Mouse (Mus musculus): ENCODE measurements around the gene Stat5a. TPM values are rescaled to one million over a fixed set of nuclear protein-coding genes. Genes with fewer than 3 reads are reported as not detected.
A peak's percentile ranks its signal among the peaks of the same experiment; 100 is the strongest.

Gene Stat5a
- polyA plus RNA-seq, 1 experiment from 2014 or later = 0.85 TPM

DNA sequence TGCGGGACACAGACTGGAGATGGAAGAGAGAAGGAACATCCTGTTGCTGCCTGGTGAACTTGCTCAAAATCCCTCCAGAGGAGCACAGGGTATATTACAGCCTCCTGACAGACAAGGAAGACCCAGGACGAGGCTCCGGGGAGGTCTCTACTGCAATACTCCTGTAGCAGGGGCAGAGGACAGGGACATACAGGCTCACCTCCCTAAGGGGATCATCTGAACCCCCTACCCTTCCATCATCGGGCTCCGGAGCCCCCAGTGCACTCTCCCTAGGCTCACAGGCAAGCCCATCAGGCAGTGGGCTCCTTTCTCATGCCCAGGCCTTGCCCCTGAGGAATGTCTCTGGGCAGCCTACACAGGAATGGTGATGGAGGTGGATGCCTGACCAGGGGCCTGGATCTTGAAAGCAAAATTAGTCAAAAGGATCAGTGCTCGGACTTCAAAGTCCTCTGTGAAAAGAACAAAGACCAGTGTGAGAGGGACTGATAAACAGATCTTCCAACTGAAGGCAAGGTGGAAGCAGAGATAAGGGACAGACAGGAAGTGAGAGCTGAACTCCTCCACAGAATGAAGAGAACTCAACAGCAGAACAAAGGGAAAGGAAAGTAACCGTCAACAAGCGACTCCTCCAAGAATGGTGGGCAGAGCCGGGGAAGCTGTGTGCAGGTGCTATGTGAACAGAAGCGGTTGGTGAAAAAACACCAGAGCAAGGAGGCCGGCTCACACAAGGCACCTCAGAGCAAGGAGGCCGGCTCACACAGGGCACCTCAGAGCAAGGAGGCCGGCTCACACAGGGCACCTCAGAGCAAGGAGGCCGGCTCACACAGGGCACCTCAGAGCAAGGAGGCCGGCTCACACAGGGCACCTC, 32.3 kb downstream of the Stat5a start:
- ATAC-seq = no peak
- Histone ChIP-seq H3K4me2 (no peak overlapping the region), H3K27ac (no peak overlapping the region; the same call in 1 of the 2 replicates), H3K4me3 (no peak overlapping the region), H3K27me3 (no peaks in the 10 kb centered on the region), H3K4me1 (peaks cover 4% of the 10 kb centered on the region; the same call in 1 of the 2 replicates), H3K9me3 (replicated peaks) (no peaks in the 10 kb centered on the region), H3K36me3 (ENCODE audit: poor library complexity, severe bottlenecking) (peaks cover 9% of the 10 kb centered on the region; the same call in 1 of the 2 replicates), H3K9ac (no peak overlapping the region)
- WGBS = 68% methylated on average over 15 of the region's 15 CpGs

DNA sequence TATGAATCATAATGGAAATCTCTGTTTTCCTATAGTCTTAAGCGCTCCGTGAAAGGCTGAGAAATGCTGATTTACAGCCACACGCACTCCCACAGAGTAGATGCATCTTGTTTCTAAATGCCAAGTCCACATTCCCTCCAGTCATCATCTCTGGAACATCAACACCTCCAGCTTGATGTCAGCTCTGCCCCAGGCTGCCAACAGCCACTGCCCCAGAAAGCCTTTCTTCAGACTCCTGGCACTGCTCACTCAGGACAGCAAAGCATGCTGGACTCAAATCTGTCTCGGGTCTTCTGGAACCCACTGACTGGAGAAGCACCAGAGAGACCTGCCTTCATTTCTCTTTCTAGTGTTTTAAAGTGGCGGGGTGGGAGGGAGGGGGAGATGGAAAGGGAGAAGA, 33.3 kb downstream of the Stat5a start:
- Histone ChIP-seq H3K9ac (no peak overlapping the region), H3K36me3 (ENCODE audit: poor library complexity, severe bottlenecking) (peaks cover 13% of the 10 kb centered on the region), H3K9me3 (replicated peaks) (no peaks in the 10 kb centered on the region), H3K27ac (no peak overlapping the region), H3K4me3 (no peak overlapping the region), H3K4me2 (no peak overlapping the region), H3K4me1 (peaks cover 4% of the 10 kb centered on the region; the same call in 1 of the 2 replicates), H3K27me3 (no peaks in the 10 kb centered on the region)
- 89% methylated on average over 5 of the region's 5 CpGs for WGBS
- ATAC-seq = no peak

DNA sequence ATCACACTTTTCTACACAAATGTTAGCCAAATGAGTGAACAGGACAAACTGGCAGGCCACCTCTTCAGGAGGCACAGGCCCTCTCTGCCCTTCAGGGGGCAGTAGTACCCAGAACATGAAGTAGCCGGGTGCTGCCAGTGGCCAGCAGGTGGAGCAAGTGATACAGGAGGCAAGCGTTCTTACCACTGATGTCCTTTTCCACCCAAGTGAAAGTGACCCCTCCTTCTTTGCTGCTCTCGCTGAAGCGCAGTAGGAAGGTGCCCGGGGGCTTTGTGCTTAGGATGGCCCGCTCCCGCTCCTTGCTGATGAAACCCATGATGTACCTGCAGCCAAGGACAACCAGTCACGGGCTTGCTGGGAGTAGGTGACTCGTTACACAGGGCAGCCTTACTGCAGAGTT, 34.3 kb downstream of the Stat5a start:
- Histone ChIP-seq H3K4me3 (no peak overlapping the region), H3K36me3 (ENCODE audit: poor library complexity, severe bottlenecking) (peaks cover 18% of the 10 kb centered on the region), H3K27me3 (no peaks in the 10 kb centered on the region), H3K9me3 (replicated peaks) (no peaks in the 10 kb centered on the region), H3K27ac (no peak overlapping the region), H3K4me1 (peaks cover 11% of the 10 kb centered on the region), H3K4me2 (no peak overlapping the region), H3K9ac (no peak overlapping the region)
- peak; percentile 66 for ATAC-seq
- WGBS = 8% methylated on average over 9 of the region's 9 CpGs

DNA sequence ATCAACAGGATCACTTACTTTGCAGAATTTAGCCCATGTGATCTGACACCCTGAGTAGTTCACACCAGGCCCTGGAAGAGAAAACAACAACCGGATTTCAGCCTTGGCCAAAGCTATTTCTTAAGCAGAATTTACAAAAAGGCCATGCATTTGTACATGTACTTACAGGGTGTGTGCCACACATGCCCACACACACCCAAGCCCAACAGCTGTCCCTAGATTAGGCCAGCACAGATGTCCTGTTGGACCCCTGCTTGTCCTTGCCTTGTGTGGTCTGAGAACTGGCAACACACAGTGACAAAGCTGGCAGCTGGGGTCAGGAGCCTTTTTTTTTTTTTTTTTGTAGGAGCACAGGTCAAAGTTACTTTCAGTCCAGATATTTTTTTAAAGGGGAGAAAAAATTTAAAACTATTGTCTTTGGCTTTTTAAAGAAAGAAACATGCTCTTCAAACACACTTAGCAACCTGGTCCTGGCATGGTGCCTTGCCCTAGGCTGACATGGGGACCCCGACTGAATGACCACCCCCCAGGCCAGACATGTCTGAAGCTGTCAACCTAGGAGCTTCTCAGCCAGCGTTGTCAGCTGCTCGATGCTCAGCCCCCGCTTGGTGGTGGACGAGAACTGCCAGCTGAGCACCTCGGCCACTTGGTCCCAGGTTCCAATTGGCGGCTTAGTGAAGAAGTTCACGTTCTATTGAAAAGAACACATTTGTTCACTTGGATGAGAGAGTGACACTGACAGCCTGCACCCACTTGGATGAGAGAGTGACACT, 35.2 kb downstream of the Stat5a start:
- H3K4me1 ChIP-seq = peaks cover 19% of the 10 kb centered on the region
- no peak for ATAC-seq
- no peaks in the 10 kb centered on the region for H3K27me3 ChIP-seq
- H3K36me3 ChIP-seq (ENCODE audit: poor library complexity, severe bottlenecking) = peaks cover 16% of the 10 kb centered on the region
- H3K9me3 ChIP-seq (replicated peaks) = no peaks in the 10 kb centered on the region
- no peak overlapping the region for H3K4me2 ChIP-seq
- WGBS = 77% methylated on average over 9 of the region's 9 CpGs
- no peak overlapping the region for H3K4me3 ChIP-seq
- no peak overlapping the region for H3K9ac ChIP-seq
- no peak overlapping the region for H3K27ac ChIP-seq

DNA sequence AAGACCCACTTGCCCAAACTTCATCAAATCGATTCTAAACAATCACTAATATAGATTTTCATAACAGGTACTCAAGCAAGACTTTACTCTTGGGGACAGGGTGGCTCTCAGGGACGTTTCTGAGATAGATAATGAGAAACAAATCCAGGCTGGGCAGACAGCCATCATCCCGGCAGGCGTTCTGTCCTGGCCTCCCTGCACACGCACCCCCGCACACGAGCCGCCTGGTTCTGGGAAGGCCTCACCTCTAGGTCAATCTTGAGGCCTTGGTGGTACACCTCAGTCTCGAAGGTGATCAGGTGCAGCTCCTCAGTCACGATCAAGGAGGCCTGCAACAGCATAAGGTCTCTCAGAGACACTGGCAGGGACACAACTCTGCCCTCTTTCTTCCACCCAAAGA, 36.9 kb downstream of the Stat5a start:
- peaks cover 18% of the 10 kb centered on the region for H3K36me3 ChIP-seq (ENCODE audit: poor library complexity, severe bottlenecking)
- H3K4me2 ChIP-seq = no peak overlapping the region

DNA sequence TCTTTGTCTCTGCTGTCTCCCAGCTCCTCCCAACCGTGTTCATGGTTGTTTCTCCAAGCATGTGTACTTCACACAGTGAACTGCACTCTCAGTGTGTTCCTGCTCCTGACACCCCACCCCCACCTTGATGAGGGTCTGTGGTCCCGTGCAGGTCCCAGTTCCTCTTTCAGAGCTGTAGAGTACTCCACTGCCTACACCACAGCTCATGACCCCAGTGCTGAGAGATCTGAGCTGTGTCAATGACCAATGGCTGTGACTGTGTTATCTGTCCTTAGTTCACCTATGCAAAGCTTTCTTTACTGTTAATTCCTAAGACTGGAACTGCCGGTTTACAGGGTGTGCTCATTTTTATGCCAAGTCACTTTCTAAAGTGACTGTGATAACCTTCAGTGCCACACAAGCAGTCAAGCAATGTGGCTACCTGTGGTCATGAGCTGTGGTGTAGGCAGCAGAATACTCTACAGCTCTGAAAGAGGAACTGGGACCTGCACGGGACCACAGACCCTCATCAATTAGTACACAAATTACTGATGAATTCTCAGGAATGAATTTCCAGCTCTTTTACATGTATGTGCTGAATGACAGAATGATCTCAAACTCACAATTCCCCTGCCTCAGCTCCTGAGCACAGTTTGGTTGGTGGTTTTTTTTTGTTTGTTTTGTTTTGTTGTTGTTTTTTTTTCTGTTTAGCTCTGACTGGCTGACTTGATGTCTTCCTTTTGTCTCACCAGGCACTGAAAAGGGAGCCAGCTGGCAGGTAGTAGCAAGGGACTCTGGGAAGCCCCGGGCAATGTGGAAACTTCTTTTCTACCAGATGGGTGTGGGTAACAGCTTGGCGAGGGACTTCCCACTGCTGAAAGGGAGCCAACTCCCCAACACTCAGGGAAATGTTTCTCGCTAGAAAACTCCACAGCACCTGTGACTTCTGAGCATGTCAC, 38.4 kb downstream of the Stat5a start:
- Histone ChIP-seq H3K9me3 (replicated peaks) (no peaks in the 10 kb centered on the region), H3K4me1 (peaks cover 20% of the 10 kb centered on the region), H3K27me3 (no peaks in the 10 kb centered on the region), H3K9ac (no peak overlapping the region), H3K4me2 (peak overlapping the region; percentile 27; the same call in 1 of the 2 replicates), H3K4me3 (no peak overlapping the region), H3K36me3 (ENCODE audit: poor library complexity, severe bottlenecking) (peaks cover 32% of the 10 kb centered on the region), H3K27ac (peak overlapping the region; percentile 74)
- no peak for ATAC-seq
- 59% methylated on average over 7 of the region's 7 CpGs for WGBS

More for the DNA sequence above, 36.9 kb downstream of the Stat5a start:
- Histone ChIP-seq H3K27ac (no peak overlapping the region), H3K4me3 (no peak overlapping the region), H3K9ac (no peak overlapping the region), H3K4me1 (peaks cover 20% of the 10 kb centered on the region), H3K9me3 (replicated peaks) (no peaks in the 10 kb centered on the region), H3K27me3 (no peaks in the 10 kb centered on the region)
- ATAC-seq = no peak
- 68% methylated on average over 10 of the region's 10 CpGs for WGBS

DNA sequence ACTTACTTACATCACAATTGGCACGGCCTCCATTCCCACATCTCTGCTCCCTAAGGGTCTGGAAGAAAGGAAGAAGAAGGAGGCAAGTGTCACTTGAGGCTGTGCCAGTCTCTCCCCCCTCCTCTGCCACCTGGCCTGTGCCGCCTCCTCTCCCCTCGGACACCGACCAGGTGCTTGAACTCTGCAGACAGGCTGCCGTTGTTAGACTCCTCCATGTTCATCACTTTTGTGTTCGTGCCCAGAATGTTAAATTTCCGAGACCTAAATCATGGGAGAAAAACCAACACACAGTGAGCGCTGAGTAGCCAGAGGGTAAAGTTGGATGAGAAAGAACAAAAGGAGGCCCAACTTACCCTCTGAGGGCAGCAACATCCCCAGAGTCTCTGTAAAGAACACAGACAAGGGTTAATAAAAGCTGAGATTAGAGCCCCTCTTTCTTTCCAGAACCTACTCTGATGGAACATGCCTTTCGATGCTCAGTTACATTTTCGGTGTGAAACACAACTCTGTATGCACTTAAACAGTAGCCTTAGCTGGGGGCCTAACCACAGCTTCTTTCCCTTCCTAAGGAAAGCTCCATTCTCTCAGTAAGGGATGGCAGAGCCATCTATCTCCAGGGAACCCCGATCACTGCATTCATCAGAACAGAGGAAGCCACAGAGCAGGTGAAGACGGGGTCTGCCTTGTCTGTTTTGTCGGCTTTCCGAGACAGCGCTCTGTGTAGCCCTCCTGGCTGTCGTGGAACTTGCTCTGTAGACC, 39.5 kb downstream of the Stat5a start:
- WGBS = 50% methylated on average over 16 of the region's 16 CpGs
- no peak for ATAC-seq
- no peak overlapping the region for H3K4me3 ChIP-seq
- no peaks in the 10 kb centered on the region for H3K27me3 ChIP-seq
- no peaks in the 10 kb centered on the region for H3K9me3 ChIP-seq (replicated peaks)
- H3K36me3 ChIP-seq (ENCODE audit: poor library complexity, severe bottlenecking) = peaks cover 42% of the 10 kb centered on the region
- peaks cover 20% of the 10 kb centered on the region for H3K4me1 ChIP-seq
- peak overlapping the region; percentile 74 for H3K27ac ChIP-seq
- H3K4me2 ChIP-seq = peak overlapping the region; percentile 27
- peak overlapping the region; percentile 37; the same call in 1 of the 2 replicates for H3K9ac ChIP-seq

DNA sequence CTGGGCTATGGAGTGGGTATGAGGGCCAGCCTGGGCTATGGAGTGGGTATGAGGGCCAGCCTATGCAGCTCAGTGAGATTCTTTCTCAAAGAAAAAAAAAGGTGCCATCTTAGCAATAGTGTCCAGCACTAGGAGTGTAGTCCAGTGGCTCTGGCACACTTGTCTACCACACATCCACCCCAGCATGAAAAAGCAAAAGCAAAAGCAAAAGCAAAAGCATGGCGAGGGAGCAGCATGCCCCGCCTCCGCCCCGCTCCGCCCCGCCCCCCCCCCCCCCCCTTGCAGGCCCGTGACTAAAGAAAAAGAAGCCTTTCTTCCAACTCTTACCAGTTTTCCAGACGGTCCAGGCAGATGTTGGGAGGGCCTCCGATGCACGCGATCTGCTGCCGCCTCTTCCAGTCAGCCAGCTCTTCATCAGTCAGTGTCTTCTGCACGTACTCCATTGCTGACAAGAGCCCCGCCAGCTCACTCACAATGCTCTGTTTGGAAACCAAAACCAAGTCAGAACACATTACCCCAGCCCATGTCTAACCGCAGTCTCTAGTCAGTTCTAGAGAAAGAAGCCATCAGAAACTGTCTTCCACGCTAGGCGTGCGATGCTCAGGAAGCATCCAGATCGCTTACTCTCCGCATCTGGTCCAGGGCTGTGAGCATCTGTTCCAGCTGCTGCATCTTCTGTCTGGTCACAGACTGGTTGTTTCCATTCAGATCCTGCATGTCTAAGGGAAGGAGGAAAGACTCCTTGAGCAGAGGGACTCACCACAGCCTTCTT, 45.6 kb downstream of the Stat5a start:
- no peak for ATAC-seq
- 76% methylated on average over 14 of the region's 20 CpGs for WGBS
- no peaks in the 10 kb centered on the region for H3K4me1 ChIP-seq

DNA sequence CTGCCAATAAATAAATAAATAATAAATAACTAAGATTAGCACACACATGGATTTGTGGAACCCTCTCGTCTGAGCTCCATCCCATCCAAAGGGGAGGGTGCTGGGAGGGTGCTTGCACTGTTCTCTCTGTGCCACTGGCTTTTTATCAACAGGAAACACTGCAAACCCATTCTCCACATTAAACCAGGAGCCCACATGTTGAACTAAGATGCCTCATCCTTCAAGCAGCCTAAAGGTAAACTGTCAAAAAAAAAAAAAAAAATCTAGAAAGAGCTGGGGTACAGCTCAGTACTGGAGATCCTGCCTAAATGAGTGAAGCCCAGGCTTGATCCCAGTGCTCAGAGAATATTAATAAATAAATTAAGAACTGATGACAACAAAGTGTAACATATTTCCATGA, 46.8 kb downstream of the Stat5a start:
- H3K27me3 ChIP-seq = no peaks in the 10 kb centered on the region
- no peak overlapping the region for H3K27ac ChIP-seq
- 68% methylated on average over 1 of the region's 1 CpGs for WGBS
- ATAC-seq = no peak
- H3K9ac ChIP-seq = no peak overlapping the region
- peaks cover 53% of the 10 kb centered on the region for H3K36me3 ChIP-seq (ENCODE audit: poor library complexity, severe bottlenecking)
- no peaks in the 10 kb centered on the region for H3K9me3 ChIP-seq (replicated peaks)
- H3K4me2 ChIP-seq = no peak overlapping the region
- no peaks in the 10 kb centered on the region for H3K4me1 ChIP-seq
- no peak overlapping the region for H3K4me3 ChIP-seq

More for the DNA sequence above, 45.6 kb downstream of the Stat5a start:
- Histone ChIP-seq H3K9ac (no peak overlapping the region), H3K4me3 (no peak overlapping the region), H3K9me3 (replicated peaks) (no peaks in the 10 kb centered on the region), H3K27me3 (no peaks in the 10 kb centered on the region), H3K27ac (no peak overlapping the region), H3K4me2 (no peak overlapping the region), H3K36me3 (ENCODE audit: poor library complexity, severe bottlenecking) (peaks cover 55% of the 10 kb centered on the region)

DNA sequence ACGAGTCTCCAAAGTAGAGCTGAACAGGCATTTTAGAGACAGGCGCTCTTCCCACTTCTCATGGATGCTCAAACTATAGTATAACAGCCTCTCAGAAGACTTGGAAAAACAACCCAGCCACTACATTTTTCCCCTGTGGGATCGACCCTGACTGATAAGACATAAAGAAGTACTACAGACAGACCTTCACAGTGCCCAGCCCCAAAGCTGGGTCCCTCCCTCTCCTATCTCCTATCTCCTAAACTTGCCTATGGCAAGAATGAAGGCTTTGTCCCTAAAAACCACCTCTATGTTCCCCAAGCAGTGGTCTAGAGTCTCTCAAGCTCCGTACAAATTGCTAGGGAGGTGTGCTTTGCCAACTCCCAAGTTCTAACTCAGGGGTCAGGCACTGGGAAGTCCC, 47.7 kb downstream of the Stat5a start:
- 80% methylated on average over 4 of the region's 4 CpGs for WGBS
- ATAC-seq = no peak
- H3K9me3 ChIP-seq (replicated peaks) = no peaks in the 10 kb centered on the region
- H3K36me3 ChIP-seq (ENCODE audit: poor library complexity, severe bottlenecking) = peaks cover 43% of the 10 kb centered on the region
- H3K4me1 ChIP-seq = no peaks in the 10 kb centered on the region
- H3K27ac ChIP-seq = no peak overlapping the region
- H3K9ac ChIP-seq = no peak overlapping the region
- no peaks in the 10 kb centered on the region for H3K27me3 ChIP-seq
- no peak overlapping the region for H3K4me3 ChIP-seq
- no peak overlapping the region for H3K4me2 ChIP-seq

All from forebrain, embryonic 13.5 days (tissue).